Mouse (Mus musculus) lung, adult 2 months (tissue): ENCODE measurements around the gene Cend1.

Source experiments
- CTCF ChIP-seq: fragments of 200-500 bp; IDR thresholded peaks from 2 replicates; pipeline ENCODE4 v1.5.1; 2011; ENCODE audit warnings: mild to moderate bottlenecking, low read length, control low read depth; ENCODE audit not compliant: insufficient read depth
- POLR2A ChIP-seq: fragments of 200-500 bp; IDR thresholded peaks from 2 replicates; pipeline ENCODE4 v1.6.1; 2011; ENCODE audit warnings: low read depth, mild to moderate bottlenecking, control low read depth, low read length, borderline replicate concordance; ENCODE audit errors: extremely low read depth

DNA sequence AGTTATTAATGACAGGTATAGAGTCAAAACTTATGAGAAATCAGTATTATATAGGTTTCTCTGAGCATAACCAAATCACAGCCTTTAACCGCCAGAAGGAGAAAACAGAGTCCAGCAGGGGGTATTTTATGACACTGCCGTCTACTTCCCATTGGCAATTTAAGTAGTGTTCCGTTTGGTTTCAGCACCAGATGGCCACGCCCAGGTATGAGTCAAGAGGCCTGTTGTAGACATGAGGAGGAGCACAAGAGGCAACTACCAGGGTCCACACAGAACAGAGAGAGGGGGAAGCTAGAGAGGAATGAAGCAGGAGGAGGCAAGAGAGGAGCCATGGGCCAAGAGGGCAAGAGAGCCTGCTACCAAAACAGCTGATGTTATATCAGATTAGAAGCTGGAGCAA is 49.7 kb downstream of the Cend1 start:
- TF ChIP-seq CTCF (no peak), POLR2A (no peak)
